Mouse (Mus musculus) lung, postnatal 14 days (tissue): ENCODE measurements around the gene Wdr34.
A peak's percentile ranks its signal among the peaks of the same experiment; 100 is the strongest.
"Not testable (repeated sequence)": the region's sequence is repeated elsewhere in the genome, so short reads cannot be mapped to it uniquely, and the experiment has no call there.

Experiments
- DNase-seq: peaks from one replicate; pipeline ENCODE4 v3.0.0; 2021

The Wdr34 gene

DNA sequence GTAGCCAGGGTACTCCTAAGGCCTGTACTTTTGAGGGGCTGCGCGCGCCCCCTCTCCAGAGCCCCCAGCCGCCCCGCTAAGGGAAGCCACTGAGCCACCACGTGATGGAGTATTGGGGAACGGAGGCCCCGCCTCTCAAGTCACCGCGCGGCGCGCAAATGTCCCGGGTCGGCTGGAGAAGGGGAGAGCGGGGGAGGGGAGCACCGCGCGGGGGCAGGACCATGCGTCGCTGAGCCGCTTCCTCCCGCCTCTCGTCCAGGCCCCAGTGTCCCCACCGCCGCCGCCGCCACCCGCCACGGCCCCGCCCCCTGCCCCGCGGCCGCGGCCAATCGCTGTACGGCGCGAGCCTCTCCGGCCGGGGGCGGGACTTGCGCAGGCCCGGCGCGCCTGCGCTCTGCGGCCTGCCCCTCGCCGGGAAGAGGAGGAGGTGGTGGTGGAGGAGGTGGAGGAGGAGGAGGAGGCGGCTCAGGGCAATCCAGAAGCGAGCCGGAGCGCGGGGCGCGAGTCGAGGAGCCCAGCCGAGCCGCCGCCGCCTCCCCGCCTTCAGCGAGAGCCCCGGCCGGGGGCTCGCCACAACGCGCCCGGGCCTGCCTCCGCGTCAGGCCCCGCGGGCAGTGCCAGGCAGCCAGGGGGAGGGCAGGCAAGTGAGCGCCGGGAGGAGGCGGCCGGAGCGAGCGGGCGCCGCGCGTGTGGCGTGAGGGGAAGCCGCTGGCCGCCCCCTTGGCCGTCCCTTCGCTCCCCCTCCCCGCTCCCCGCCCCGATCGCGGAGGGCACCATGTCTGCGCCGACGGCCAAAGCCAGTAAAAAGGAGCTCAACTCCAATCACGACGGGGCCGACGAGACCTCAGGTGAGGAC, 17.6 kb upstream of the Wdr34 start:
- DNase-seq, result peak; percentile 95

DNA sequence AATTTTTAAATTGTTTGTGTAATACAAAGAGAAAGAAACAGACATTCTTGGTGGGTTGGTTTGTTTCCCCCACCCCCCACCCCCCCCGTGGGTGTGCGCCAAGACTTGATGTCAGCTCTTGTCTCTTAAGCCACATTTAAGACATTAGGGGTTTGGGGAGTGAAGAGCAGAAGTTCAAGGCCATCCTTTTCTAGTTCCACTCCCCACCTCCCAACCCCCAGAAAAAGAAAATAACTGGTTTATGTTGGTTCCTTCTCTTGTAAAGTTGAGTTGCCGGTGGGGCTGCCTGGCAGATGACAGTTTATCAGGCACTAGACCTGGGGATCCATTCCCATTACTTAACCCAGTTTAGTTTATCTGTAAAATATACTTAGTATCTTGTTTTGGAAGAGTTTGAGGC, 15.6 kb upstream of the Wdr34 start:
- DNase-seq, result no peak

DNA sequence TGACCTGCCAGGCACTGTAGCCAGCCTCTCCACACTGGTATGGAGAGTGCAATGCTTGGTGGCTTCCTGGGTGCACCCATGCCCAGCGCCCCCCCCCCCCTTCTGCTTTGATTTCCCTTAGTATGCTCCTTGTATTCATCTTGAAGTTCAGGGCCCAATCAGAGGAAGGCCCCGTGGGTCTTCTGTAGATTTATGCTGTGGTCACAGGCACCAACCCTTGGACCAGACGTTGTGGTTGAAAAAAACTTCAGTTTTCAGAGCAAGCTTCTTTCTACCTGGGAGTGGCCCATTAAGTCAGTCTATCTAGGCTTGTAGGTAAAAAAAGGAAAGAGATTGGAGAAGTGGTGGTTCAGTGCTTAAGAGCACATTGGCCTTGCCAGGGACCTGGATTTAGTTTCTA, 15.1 kb upstream of the Wdr34 start:
- no peak for DNase-seq

DNA sequence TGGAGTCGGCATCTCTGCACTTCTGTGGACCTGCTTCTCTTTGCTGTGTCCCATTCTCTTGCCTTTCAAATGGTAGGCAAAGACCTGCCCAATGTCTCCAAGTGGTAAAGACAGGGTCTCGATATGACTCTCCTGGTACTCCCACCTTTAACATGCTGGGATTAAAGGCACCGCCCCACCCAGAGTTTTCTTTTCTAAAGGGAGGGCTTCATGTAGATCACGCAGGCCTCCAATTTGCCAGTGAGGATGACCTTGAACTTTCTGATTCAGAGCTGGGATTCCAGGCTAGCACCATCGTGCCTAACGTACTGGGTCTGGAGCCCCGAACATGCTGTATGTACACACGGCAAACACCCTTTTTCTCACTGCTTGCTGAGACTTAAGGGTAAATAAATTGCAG, 14.6 kb upstream of the Wdr34 start:
- no peak for DNase-seq

DNA sequence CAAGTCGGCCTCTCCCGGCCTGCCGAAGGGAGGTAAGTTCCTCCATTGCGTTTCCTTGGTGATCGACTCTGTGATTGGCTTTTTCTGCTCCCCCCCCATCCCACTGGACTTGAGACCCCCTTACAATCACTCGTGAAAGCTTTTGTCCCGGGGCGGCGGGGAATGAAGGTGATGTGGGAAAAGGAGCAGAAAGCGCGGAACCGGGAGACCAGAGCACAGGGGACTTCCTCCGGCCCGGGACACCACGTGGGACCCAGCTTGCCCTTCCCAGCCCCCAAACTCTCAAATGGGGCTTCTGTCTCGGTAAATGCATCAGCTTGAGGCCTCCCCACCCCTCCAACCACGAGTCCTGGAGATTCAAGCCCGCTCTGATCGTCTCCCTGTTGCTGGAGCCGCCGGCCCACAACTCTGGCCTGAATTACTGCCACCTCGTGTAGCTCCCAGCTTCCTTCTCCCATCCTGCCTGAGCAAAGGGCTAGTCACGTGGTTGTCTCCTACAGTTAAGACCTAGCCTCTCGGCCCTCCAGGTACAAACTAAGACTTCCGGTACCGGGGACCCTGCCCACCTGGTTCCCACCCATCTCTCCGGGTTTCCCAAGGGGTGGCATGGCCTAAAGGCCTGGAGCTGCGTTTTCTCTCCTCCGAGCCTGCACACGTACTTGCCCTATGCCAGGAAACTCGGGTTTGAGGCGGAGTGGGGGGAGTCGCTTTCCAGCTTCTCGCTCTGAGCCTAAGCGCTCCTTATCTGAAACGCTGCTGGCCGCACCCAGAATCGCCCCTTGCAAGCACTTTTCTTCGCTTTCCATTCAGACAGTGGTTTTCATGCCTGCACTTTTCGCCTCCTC, 13.8 kb upstream of the Wdr34 start:
- peak; percentile 51 for DNase-seq

DNA sequence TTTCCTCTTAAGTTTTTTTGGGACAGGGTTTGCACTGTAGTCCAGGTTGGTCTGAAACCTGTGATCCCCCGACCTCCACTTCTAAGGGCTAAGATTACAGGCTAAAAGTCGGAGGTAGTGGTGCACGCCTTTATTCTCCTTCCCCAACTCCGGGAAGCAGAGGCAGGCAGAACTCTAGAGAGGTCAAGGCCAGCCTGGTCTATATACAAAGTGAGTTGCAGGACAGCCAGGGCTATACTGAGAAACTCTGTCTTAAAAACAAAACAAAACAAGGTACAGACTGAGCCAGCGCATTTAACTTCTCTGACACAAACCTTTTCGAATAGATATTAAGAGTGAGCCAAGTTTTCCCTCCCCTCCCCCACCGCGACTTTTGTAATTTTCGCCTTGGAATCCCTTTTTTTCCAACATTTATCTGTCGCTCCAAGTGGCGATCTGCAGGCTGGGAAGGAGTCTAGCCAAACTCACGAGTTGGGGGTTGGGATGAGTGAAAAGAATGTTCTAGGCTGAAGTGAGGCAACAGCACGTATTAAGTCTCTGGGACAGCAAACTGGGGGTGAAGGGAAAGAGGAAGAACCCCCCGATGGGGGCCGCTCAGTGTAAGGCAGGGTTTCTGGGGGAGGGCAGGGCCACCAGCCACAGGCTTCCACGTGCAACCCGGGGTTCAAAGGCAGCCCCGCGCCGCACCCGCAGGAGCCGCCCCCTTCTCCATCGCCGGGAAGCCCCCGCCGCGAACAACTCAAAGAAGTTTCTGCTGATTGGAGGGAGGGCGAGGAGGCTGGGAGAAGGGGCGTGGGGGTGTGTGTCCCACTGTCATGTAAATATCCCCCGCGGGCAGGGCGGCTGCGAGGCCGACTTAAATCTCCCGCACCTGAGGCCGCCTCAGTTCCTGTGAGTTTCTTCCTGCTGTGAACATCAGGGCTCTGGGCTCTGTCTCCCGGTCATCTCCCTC, 12.8 kb upstream of the Wdr34 start:
- DNase-seq, result peak; percentile 52

DNA sequence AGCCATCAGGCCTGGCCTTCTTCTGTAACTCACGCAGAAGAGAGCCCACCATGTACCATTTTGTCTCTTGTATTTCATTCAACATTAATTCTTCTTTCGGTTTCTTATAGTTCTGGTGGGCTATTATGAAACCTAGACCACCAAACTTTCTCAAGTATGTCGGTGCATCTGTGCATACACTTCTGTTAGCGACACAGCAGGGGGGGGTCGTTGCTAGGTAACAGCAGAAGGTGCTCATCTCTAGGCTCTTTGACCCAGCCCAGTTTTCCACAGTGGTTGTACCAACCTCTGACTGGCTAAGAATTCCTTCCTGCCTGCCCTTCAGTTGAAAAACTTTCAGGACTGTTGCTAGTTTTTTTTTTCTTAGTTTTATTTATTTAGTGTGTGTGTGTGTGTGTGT, 9.7 kb upstream of the Wdr34 start:
- no peak for DNase-seq

DNA sequence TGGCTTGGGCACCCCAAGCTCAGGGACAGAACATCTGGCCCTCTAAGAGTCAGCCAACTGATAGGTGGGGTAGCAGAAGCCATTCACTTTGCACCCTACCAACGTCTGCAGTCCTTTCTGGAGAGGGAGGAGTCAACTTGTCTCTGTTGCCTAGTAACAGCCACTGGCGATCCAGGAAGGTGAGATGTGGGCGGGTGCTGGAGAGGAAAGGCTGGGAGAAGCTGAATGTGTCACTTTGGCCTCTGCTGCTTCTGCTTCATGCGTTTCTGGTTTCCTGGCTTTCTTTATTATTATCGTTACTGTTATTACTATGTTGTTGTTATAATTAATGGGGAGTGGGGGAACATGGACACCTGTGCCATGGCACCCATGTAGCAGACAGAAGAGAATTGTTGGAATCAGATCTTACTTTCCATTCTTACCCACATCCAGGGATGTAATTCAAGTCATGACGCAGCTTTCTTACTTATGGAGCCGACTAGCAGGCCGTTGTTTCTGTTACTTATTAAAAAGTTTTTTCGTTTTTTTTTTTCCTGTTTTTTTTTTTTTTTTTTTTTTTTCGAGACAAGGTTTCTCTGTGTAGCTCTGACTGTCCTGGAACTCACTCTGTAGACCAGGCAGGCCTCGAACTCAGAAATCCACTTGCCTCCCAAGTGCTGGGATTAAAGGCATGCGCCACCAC, 8.7 kb upstream of the Wdr34 start, which contains the start of gene Set:
TSS of gene Set (plus strand) at position 156 of the 682 bp plus-strand sequence.
- DNase-seq, result no peak

DNA sequence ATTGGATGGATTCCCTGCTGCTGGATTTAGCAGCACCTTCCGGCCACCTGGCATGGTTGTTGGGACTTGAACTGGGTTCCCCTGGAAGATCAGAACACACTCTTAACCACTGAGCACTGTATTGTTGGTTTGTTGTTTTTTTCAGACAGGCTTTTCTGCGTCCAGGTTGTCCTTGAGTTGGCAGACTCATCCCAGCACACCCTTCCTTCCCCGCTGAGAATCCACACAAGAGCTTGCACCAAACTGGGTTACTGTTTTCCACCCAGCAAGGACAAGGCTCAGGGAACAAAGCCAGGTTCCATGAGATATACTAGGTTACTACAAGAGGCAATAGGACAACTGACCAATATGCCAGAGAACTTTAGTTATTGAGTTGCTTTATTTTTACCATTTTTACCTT, 8.1 kb upstream of the Wdr34 start:
- no peak for DNase-seq

DNA sequence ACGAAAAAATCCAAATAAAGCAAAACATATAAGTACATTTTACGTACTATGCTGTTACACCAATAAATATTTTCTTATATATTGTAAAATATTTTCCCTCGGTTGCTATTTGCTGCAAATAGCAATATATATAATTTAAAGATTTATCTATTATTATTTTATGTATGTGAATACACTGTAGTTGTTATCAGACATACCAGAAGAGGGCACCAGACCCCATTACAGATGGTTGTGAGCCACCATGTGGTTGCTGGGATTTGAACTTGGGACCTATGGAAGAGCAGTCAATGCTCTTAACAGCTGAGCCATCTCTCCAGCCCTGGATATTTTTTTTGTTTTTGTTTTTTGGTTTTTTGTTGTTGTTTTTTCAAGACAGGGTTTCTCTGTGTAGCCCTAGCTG, 6.6 kb upstream of the Wdr34 start:
- not testable (repeated sequence) for DNase-seq

DNA sequence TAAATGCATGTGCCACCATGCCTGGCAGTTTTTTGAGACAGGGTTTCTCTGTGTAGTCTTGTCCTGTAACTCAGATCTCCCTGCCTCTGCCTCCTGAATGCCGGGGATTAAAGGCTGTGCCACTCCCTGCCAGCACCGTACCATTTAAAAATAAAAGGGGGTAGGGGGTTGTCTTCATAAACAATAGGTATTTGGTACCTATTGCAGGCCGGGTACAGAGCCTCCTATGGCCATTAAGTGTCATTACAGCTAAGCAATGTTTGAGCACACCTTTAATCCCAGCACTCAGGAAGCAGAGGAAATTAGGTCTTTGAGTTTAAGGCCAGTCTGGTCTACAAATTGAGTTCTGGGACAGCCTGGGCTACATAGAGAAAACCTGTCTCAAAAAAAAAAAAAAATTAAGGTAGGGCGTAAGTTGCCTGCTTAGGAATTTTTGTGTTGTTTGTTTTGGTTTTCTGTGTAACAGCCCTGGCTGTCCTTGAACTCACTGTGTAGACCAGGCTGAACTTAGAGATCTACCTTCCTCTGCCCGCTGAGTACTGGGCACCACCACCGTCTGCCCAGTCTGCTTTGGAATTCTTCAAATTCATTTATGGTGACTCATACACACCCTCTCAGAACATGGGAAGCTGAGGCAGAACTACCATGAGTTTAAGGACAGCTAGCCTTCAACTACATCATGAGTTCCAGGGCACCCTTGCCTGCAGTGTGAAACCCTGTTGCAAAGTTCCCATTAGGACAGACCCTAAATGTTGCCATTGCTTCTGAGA, 3.5 kb upstream of the Wdr34 start:
- no peak for DNase-seq

DNA sequence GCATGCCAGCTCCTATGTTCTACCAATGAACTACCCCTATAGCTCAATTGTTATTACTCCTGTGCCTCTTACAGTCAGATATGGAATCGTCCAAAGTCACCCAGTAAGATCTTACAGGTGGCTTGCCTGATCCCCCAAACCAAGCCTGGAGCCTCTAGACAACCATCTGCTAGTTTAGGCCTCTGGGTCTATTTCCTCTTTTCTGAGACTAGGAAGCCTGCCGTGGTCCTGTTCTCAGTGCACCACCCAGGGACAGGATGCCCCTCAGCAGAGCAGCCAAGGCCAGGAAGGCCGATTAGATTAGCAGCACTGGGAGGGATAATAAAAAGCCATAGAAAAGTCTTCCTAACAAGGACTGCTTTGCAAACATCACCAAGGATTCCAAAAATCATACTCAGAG, 1.1 kb upstream of the Wdr34 start:
- no peak for DNase-seq

DNA sequence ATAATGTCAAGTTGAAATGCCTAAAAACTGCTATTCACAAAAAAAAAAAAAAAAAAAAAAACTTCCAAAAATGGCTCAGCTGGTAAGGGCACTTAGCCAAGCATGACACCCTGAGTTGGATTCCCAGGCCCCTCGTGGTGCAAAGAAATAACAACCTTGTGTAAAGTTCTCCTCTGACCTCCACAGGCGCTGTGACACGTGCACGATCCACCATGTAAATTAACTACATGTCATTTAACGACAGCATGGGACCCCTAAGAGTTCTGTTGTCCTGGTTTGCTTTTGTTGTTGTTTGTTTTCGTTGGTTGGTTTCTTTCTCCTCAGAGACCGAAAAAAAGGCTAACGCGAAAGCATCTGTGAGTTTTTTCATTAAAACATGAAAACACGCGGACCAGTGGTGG, 580 bp downstream of the Wdr34 start:
- DNase-seq, result no peak

DNA sequence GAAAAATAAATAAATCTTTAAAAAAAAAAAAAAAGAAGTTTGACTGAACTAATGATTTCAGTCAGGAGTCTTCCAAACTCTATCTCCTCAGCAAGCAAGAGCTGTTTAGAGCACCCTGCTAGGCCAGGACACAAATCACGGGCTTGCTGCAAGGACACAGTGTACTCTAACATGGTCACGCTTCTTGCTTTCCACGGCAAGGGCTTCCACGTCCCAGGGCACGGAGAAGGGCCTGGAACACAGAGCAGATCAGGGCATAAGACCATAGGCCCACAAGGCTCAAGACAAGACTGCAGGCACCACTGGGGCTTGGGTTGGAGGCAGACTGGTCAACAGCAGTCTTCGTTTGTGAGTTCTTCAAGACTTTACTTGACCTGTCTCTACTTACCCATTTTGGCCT, 1.6 kb downstream of the Wdr34 start:
- no peak for DNase-seq

DNA sequence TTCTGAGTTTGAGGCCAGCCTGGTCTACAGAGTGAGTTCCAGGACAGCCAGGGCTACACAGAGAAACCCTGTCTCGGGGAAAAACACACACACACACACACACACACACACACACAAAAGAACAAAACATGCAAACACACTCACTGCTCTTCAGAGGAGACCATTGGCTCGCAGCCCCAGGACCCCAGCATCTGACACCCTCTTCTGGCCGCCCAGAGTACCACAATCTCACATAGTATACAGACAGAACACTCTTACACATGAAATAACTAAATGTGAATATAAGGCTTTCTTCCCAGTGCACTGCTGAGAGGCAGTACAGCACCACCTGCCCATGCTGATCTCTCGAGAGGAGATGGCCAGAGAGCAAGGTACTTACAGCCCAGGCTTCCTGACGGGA, 4.1 kb downstream of the Wdr34 start:
- no peak for DNase-seq

DNA sequence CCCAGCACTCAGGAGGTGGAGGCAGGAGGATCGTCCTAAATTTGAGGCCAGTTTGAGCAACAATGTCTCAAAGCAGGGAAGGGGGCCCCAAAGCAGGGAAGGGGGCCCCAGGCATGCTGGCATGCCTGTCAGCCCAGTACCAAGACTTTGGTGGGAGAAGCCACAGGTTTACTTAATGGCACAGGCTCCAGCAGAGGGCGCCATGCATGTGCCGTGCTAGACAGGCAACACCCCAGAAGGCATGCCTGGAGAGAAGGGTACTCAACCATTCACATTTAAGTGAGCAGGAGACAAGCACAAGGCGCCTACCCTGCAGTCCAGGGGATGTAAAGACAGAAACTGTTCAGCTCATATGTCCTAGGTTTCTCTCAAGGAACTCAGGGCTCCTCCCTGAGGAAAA, 6.2 kb downstream of the Wdr34 start:
- peak; percentile 93 for DNase-seq

DNA sequence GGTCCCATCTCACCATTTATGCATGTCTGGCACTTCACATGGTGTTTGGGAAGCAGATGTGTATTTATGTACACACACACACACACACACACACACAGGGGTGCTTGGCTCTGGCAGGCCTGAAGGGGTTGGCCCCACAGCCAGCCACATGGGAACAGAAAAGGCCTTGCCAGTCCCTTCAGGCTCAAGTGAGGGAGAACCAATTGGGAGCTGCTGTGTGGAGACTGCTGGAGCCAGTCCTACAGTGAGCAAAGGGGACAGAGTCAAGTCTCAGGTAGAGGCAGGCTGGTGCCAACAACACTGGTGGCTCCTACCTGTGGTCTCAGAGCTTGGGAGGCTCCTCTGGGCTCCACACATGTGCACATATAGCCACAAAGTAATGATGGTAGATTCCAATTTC, 9.0 kb downstream of the Wdr34 start:
- no peak for DNase-seq

DNA sequence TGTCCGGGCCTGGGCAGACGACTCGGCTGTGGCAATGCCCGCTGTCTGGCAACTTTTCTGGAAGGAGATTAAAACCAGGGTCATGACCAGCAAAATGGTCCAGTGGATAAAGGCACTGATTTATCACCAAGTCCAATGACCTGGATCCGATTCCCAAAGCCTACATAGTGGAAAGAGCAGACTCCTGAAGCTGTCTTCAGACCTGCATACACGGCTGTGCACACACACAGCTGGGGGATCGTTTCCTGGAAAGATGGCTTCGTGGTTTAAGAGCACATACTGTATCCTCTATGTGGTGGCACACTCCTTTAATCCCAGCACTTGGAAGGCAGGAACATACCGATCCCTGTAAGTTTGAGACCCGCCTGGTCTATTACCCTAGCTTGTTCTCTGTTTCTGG, 10.3 kb downstream of the Wdr34 start:
- DNase-seq, result no peak

DNA sequence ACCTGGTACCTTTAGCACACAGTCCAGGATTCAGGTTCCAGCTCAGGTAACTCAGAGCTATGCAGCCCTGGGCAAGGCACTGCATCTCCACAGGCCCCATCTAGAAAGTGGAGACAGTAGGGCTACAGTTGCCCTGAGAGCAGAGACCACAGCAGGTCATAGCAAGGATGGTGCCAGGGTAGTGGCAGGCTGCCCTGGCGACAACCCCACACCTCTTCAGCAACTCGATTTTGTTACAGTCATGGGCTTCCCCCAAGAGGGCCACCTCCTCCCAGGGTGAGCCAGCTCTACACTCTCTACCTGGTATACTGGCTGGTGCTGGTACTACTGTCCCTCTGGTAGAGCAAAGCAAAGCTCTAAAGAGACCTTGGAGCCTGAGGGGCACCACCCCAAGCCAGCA, 10.9 kb downstream of the Wdr34 start:
- DNase-seq, result no peak

DNA sequence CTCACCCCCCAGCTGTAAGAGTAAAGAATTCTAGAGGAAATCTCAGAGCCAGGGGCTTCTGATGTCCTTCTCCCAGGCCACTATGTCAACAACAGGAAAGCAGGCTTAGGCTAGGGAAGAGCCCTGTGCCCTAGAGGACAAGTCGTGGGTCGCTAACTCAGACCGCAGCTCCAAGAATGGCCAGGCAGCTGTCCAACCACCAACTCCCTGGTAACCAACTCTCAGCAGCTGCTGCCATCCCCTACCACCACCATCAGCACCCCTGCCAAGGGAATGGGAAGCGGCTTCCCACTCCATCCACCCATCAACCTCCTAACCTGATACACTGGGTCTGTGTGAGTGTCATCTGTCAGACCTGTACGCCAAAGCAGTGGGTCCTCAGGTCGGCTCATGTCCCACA, 15.7 kb downstream of the Wdr34 start:
- no peak for DNase-seq

DNA sequence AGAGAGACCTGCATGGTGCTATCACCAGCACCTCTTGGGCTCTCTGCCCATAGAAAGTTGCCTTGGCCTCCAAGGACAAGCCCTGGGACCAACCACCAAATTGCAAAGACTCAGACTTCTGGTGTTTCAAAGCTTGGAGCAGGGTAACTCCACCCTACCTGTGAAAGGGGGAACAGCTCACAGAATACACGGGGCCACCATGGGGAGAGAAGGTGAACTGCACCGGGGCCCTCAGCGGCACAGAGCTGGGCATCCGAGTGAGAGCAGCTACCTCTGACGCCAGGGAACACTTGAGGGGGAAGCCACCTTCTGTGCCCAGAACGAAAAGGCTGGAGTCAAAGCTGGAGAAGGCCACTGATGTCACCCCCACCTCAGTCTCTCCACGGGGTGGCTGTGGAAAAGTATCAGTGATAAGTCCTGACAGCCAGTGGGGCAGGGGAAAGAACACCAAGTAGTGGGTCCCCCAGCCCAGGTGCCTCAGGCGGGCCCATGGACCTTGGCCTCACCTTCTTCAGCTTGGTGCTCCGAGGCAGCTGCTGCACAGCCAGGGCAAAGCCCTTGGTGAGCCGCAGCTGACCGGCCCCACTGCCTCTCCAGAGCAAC, 16.3 kb downstream of the Wdr34 start:
- DNase-seq, result no peak
